8 mouse cellular contexts compared by ENCODE assay signal in the genomic region with DNA sequence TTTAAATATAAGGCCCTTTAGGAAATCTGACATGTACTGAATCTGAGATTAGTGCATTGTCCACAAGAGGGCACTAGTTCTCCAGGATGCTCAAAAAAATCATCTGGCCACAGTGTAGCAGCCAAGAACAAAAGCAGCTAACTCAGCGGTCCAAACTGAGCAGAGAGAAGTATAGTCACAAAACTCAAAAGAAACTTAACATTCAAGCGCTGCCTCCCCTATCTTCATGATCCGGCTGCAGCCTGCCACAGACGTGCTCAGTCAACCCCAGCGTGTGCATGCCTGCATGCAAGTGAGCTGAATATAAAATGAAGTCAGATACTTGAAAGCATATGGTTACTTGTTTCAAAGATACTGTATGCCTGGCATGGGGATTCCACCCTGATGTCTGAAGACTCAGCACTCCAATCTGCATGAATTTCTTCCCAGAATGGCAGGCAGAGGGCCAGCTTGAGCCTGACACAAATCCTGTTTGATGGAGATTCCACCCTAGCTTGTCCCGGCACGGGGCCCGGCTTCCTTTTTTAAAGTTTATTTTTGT. TPM values are rescaled to one million over a fixed set of nuclear protein-coding genes. Genes with fewer than 3 reads are reported as not detected.
DNase-seq lines count a peak whose midpoint lies in the region; ATAC-seq and TF ChIP-seq lines count a peak whose summit lies in the region.

No protein-coding gene starts in this region.

- peak; percentile 86 for ATAC-seq in frontal cortex, adult (ENCODE audit: low TSS enrichment)
- ATAC-seq in hindbrain, embryonic 16.5 days: peak; percentile 73

- DNase-seq in spleen, postnatal 36 days (ENCODE audit: low spot score in 2 of 2): peak; percentile 29 to 51
- no peak for DNase-seq in spleen, postnatal 14 days (ENCODE audit: low spot score in 2 of 2)
- peak; percentile 78 for DNase-seq in cerebellum, adult 9-10 months
- peak; percentile 37 to 55 for DNase-seq in left cerebral cortex, adult 2 months (ENCODE audit: extremely low spot score in 1 of 2, low spot score in 2 of 2)
- DNase-seq in lung, postnatal 4 days: peak; percentile 35 to 80
- DNase-seq in right cerebral cortex, postnatal 4 days: peak; percentile 69

- peak overlapping the region; percentile 49 for H3K4me2 ChIP-seq in hindbrain, embryonic 16.5 days (ENCODE audit: low read length)

- H3K27ac ChIP-seq in hindbrain, embryonic 16.5 days (ENCODE audit: low read depth, low read length): peak overlapping the region; percentile 6; the same call in 1 of the 2 replicates
- no peak overlapping the region for H3K27ac ChIP-seq in left cerebral cortex, adult 2 months

- WGBS in hindbrain, embryonic 16.5 days: 22% methylated on average over 8 of the region's 8 CpGs

- intact Hi-C loops in left cerebral cortex, adult 2 months (cut with DNase I): loop anchor here (2.0 to 5.0 kb wide), 2 partner anchors 228 to 367 kb away; no protein-coding TSS in a partner anchor

- peaks cover 7% of the 10 kb centered on the region for H3K4me1 ChIP-seq in hindbrain, embryonic 16.5 days (ENCODE audit: control insufficient read depth, insufficient read depth, low read depth, low read length)

- H3K9me3 ChIP-seq in hindbrain, embryonic 16.5 days (ENCODE audit: control insufficient read depth, low read length): no peaks in the 10 kb centered on the region

- H3K36me3 ChIP-seq in hindbrain, embryonic 16.5 days (ENCODE audit: control insufficient read depth, insufficient read depth, low read length): no peaks in the 10 kb centered on the region

- H3K27me3 ChIP-seq in hindbrain, embryonic 16.5 days (replicated peaks; ENCODE audit: control insufficient read depth, insufficient read depth, low read length): no peaks in the 10 kb centered on the region

- peak overlapping the region; percentile 13; the same call in 1 of the 2 replicates for H3K4me3 ChIP-seq in hindbrain, embryonic 16.5 days (ENCODE audit: low read length)
- H3K4me3 ChIP-seq in left cerebral cortex, adult 2 months: no peak overlapping the region

- peak; percentile 79 for TF ChIP-seq CTCF in left cerebral cortex, adult 2 months (IDR thresholded peaks at IDR 0.05)

- peak overlapping the region; percentile 11; the same call in 1 of the 2 replicates for H3K9ac ChIP-seq in hindbrain, embryonic 16.5 days (ENCODE audit: low read depth, low read length)

RNA-seq across cellular contexts. Expression of gene Trim2, which starts 8.0 kb away (rescaled TPM):
- polyA plus RNA-seq in hindbrain, embryonic 16.5 days (2015; fragmentation: Nextera tagmentation; extraction: Ambion mirVana): 151 and 154 TPM in 2 replicates
- 100 to 1,000 TPM; 246 to 280 TPM for total RNA-seq in left cerebral cortex, adult 2 months (2021)

Comparison
In these comparisons a context has a peak if more than half of its experiments do, and no peak if none do; other contexts are left out.
1. DNase-seq: peak in spleen, postnatal 36 days (2 of 2), cerebellum, adult 9-10 months (single experiment), left cerebral cortex, adult 2 months (2 of 2), lung, postnatal 4 days (2 of 2) and right cerebral cortex, postnatal 4 days (single experiment); none in spleen, postnatal 14 days (0 of 2).